Mouse (Mus musculus) ES-E14 (cell line): ENCODE results near the gene Atp2b4. TPM values are rescaled to one million over a fixed set of nuclear protein-coding genes. Genes with fewer than 3 reads are reported as not detected.

Experiments
- DNase-seq: peaks from one replicate; pipeline ENCODE4 v3.0.0-alpha.2; 2013; ENCODE audit warnings: low read depth, low spot score
- H3K27ac ChIP-seq: 2 replicates; pipeline ENCODE4 v1.5.1; 2012; ENCODE audit warnings: low read depth, mild to moderate bottlenecking, low read length, moderate library complexity, mixed read lengths; ENCODE audit not compliant: poor library complexity, insufficient read depth, severe bottlenecking
- H3K36me3 ChIP-seq: 2 replicates; pipeline ENCODE4 v1.6.1; 2012; ENCODE audit warnings: mild to moderate bottlenecking, low read length, moderate library complexity, mixed read lengths; ENCODE audit not compliant: control insufficient read depth, poor library complexity, insufficient read depth, severe bottlenecking
- H3K4me1 ChIP-seq, 2 experiments: fragments of 150-350 bp in 1 of 2; sonication (generic) in 1 of 2; 2 replicates each; pipeline ENCODE4 v1.6.1; 2012; ENCODE audit warnings: low read length in 2 of 2, mild to moderate bottlenecking in 1 of 2, mixed read lengths in 1 of 2; ENCODE audit not compliant: control insufficient read depth in 2 of 2, insufficient read depth in 2 of 2, poor library complexity in 1 of 2
- H3K4me3 ChIP-seq, 2 experiments: fragments of 150-350 bp in 1 of 2; sonication (generic) in 1 of 2; 2 replicates each; pipeline ENCODE4 v1.5.1; 2012; ENCODE audit warnings: low read length in 2 of 2, low read depth in 1 of 2, mild to moderate bottlenecking in 1 of 2, mixed read lengths in 1 of 2; ENCODE audit not compliant: insufficient read depth in 1 of 2, poor library complexity in 1 of 2, severe bottlenecking in 1 of 2
- H3K9ac ChIP-seq: 2 replicates; pipeline ENCODE4 v1.6.1; 2012; ENCODE audit warnings: low read depth, mild to moderate bottlenecking, low read length, mixed read lengths; ENCODE audit not compliant: poor library complexity, insufficient read depth, severe bottlenecking
- H3K9me3 ChIP-seq: fragments of 150-350 bp; sonication (generic); 2 replicates; pipeline ENCODE4 v1.6.1; 2012; ENCODE audit warnings: low read depth, mild to moderate bottlenecking, low read length; ENCODE audit not compliant: control insufficient read depth, insufficient read depth
- CHD2 ChIP-seq: IDR thresholded peaks from 2 replicates; pipeline ENCODE4 v1.6.1; 2014; ENCODE audit warnings: mild to moderate bottlenecking, low read depth, low read length, inconsistent platforms
- HCFC1 ChIP-seq: IDR thresholded peaks from 2 replicates; pipeline ENCODE4 v1.6.1; 2012; ENCODE audit warnings: low read length, inconsistent platforms, borderline replicate concordance; ENCODE audit not compliant: insufficient read depth
- MAFK ChIP-seq: IDR thresholded peaks from 2 replicates; pipeline ENCODE4 v1.6.1; 2014; ENCODE audit warnings: mild to moderate bottlenecking, low read depth, low read length, inconsistent platforms; ENCODE audit not compliant: insufficient read depth
- ZC3H11A ChIP-seq: IDR thresholded peaks from 2 replicates; pipeline ENCODE4 v1.6.1; 2012; ENCODE audit warnings: low read depth, mild to moderate bottlenecking, inconsistent platforms, low read length, borderline replicate concordance
- ZNF384 ChIP-seq: IDR thresholded peaks from 2 replicates; pipeline ENCODE4 v1.6.1; 2012; ENCODE audit warnings: low read depth, low read length, inconsistent platforms
- in situ Hi-C, 2 experiments: fragments of 600-800 bp; cut with MboI; formaldehyde crosslinking; loops; one replicate each; pipeline ENCODE4 v1.15.1; 2025; ENCODE audit warnings: low sequenced_read_pairs in 2 of 2, inconsistent platforms in 1 of 2; ENCODE audit not compliant: unreplicated experiment in 2 of 2
- total RNA-seq: library from RNA; depleted of rRNA; stranded (reverse); fragments of 300-350 nt; gene quantifications from 2 replicates; pipeline ENCODE4 v1.2.3, GENCODE M21; 2012

The Atp2b4 gene
- total RNA-seq, 1 experiment = 9.8 TPM

DNA sequence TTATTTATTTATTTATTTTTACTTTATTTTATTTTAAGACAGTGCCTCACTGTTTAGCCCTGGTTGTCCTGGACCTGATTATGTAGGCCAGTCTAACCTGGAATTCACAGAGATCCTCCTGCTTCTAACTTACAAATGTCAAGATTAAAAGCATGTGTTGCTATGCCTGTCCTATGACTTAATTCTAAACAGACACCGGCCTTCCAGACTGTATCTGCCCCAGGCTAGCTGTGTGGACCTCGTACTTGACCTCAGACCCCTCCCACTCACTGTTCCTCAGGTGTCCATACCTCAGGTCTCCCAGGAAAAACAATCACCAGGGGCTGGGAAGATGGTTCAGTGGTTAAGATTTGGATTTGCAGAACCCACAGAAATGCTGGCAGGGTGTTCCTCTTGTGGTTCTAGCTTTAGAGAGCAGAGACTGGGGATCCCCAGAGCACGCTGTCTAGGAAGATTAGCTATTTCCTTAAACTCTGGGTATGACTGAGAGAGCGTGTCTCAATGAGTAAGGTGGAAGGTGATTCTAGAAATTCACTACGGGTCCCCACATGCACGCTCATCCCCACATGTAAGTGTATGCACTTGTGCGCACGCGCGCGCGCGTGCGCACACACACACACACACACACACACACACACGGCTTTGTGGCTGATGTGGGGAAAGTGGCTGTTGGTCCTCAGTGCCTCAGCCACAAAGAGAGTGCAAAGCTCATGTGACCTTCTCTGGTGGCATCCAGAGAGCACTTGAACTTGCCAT lies 40.5 kb upstream of the Atp2b4 start:
- DNase-seq = no peak
- TF ChIP-seq CHD2 (no peak), ZC3H11A (no peak), ZNF384 (no peak), MAFK (no peak), HCFC1 (no peak)
- no peaks in the 10 kb centered on the region for H3K36me3 ChIP-seq
- H3K9ac ChIP-seq = no peak overlapping the region
- peaks cover 0 to 2% of the 10 kb centered on the region in 2 experiments; a peak in 1 of 4 replicates for H3K4me1 ChIP-seq
- no peaks in the 10 kb centered on the region for H3K9me3 ChIP-seq
- H3K4me3 ChIP-seq = no peak overlapping the region
- H3K27ac ChIP-seq = no peak overlapping the region
- in situ Hi-C loops = no loop called here

DNA sequence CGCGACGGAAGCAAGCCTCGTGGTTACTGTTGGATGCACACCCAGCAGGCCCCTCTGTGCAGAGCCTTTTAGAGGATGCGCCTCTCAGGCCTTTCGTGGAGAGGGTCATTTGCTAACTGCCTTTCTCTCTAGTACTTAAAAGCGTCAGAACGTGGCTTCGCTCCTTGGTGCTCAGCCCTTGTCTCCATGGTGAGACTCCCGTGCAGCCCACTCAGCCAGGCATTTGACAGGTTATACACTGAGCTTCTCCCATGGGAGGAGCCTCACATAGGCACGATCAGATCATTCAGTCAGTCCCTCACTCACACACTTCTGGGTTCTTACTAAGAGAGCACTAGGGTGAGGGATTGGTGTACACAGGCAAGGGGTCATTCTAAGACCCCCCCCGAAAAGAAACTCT lies 39.7 kb upstream of the Atp2b4 start:
- H3K4me3 ChIP-seq = no peak overlapping the region
- TF ChIP-seq HCFC1 (no peak), CHD2 (no peak)
- H3K9me3 ChIP-seq = no peaks in the 10 kb centered on the region
- H3K27ac ChIP-seq = no peak overlapping the region
- no peak overlapping the region for H3K9ac ChIP-seq
- in situ Hi-C loops = no loop called here
- peaks cover 0 to 2% of the 10 kb centered on the region in 2 experiments; a peak in 1 of 4 replicates for H3K4me1 ChIP-seq
- H3K36me3 ChIP-seq = no peaks in the 10 kb centered on the region
- no peak for DNase-seq

DNA sequence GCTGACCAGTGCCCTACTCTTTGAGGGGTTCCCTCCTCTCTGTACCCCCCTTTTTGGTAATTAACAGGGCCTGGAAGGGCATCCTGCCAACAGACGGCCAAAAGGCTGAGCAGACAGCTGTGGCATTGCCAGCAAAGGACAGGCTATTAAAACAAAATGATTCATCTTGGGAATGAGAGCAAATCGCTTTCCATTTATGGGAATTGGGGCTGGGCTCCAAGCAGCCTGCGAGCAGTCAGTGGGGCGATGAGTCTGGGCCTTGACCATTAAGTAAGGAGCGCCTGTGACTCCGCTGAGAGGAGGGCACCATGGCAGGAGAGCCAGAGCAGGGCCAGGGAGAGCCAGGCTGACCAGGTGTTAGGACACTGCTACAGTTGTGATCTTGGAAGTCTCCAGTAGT lies 33.5 kb upstream of the Atp2b4 start:
- Histone ChIP-seq H3K4me3 (no peak overlapping the region), H3K27ac (no peak overlapping the region), H3K4me1 (no peaks in the 10 kb centered on the region), H3K36me3 (no peaks in the 10 kb centered on the region), H3K9me3 (no peaks in the 10 kb centered on the region), H3K9ac (no peak overlapping the region)
- TF ChIP-seq ZC3H11A (no peak), MAFK (no peak), HCFC1 (no peak)
- in situ Hi-C loops = no loop called here
- DNase-seq = no peak

DNA sequence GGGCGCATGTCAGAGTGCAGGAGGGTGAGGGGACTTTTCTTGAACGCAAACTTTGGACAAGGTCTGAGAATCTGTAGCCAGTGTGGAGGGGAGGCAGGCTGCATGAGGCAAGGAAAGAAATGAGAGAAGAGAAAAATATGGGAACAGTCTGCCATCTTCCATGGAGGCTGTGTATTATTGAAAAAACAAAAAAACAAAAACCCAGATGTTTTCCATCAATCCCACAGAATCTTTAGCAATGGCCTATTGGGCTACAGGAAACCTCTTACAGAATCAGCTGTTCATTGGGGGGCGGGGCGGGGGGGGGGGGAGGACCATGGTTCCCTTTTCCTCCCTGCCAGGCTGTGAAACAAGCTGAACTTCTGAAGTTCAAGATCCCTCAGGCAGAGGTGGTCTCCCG lies 31.9 kb upstream of the Atp2b4 start:
- Histone ChIP-seq H3K27ac (no peak overlapping the region), H3K4me1 (no peaks in the 10 kb centered on the region), H3K9ac (no peak overlapping the region), H3K9me3 (no peaks in the 10 kb centered on the region), H3K36me3 (no peaks in the 10 kb centered on the region), H3K4me3 (no peak overlapping the region)
- DNase-seq = no peak
- TF ChIP-seq ZC3H11A = no peak
- TF ChIP-seq MAFK = no peak
- no peak for TF ChIP-seq CHD2
- TF ChIP-seq ZNF384 = no peak
- no peak for TF ChIP-seq HCFC1
- in situ Hi-C loops = no loop called here

DNA sequence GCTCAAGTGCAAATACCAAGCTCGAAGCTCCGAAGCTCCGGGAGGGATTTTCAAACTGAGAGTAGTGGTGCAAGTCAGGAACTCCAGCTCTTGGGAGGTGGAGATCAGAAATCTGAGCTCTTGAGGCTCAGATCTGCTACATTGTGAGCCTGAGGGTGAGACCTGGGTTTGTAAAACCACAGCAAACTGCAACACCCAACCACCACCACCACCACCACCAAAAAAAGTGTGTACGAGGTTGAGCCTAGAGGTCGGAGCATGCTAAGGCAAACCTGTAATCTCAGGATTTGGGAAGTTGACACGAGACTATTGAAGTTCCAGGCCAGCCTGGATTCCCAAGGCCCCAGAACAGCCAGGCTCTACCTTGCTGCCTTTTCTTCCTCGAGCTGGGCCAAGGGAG lies 25.4 kb upstream of the Atp2b4 start:
- Histone ChIP-seq H3K36me3 (no peaks in the 10 kb centered on the region), H3K27ac (no peak overlapping the region), H3K9ac (no peak overlapping the region), H3K9me3 (no peaks in the 10 kb centered on the region), H3K4me3 (no peak overlapping the region), H3K4me1 (no peaks in the 10 kb centered on the region)
- TF ChIP-seq ZNF384 = no peak
- TF ChIP-seq MAFK = no peak
- no peak for TF ChIP-seq HCFC1
- TF ChIP-seq CHD2 = no peak
- TF ChIP-seq ZC3H11A = no peak
- DNase-seq = no peak
- in situ Hi-C loops = no loop called here
